ENCODE assay signal across 28 mouse cellular contexts in genomic region chr2:156896384-156896914, GRCm38 (mm10). TPM values are rescaled to one million over a fixed set of nuclear protein-coding genes. Genes with fewer than 3 reads are reported as not detected.
A peak's percentile ranks its signal among the peaks of the same experiment; 100 is the strongest.
DNase-seq lines count a peak whose midpoint lies in the region; ATAC-seq and TF ChIP-seq lines count a peak whose summit lies in the region.
"Had no signal": no experiment of that assay in that cellular context is flagged by ENCODE, and none has a peak within 500 bp of the region (broad histone marks: within the 10 kb centered on the region; RNA-seq: fewer than 3 reads in every experiment).

No protein-coding gene starts in this region.

- H3K4me1 ChIP-seq in kidney, embryonic 14.5 days (ENCODE audit: control insufficient read depth, insufficient read depth, low read length) = no peaks in the 10 kb centered on the region
- no peaks in the 10 kb centered on the region for H3K4me1 ChIP-seq in lung, embryonic 14.5 days (ENCODE audit: insufficient read depth)
- H3K4me1 ChIP-seq in cortical plate, adult 2 months (ENCODE audit: control insufficient read depth, insufficient read depth, low read length) = peaks cover 8% of the 10 kb centered on the region
- H3K4me1 ChIP-seq: embryonic facial prominence, embryonic 12.5 days; forebrain, embryonic 15.5 days had no signal

- no peak for ATAC-seq in kidney, embryonic 14.5 days (ENCODE audit: low FRiP score, low TSS enrichment)
- no peak for ATAC-seq in lung, embryonic 14.5 days (ENCODE audit: insufficient read depth)
- ATAC-seq: activated CD4-positive, CD25-positive, alpha-beta regulatory T cell, adult 4 months; forebrain, embryonic 15.5 days; hindbrain, embryonic 16.5 days; liver, postnatal 0 days; lung, postnatal 0 days; midbrain, embryonic 15.5 days had no signal

- DNase-seq in kidney, postnatal 10 days = peak; percentile 42
- DNase-seq in lung, embryonic 14.5 days = peak; percentile 38
- DNase-seq in lung, postnatal 10 days = no peak
- DNase-seq in frontal cortex, postnatal 14 days (ENCODE audit: low spot score in 2 of 2) = no peak
- DNase-seq in liver = no peak
- DNase-seq: adrenal gland, adult 2 months; cerebellum, adult 2 months; gastrocnemius, adult 2 months; gastrocnemius, postnatal 36 days; kidney, adult 18-20 months; liver, postnatal 0 days; retina, postnatal 1 day; right cerebral cortex, postnatal 14 days; thymus, postnatal 14 days had no signal

- TF ChIP-seq POLR2A in cortical plate, adult 2 months (IDR thresholded peaks at IDR 0.05; ENCODE audit: extremely low read depth, insufficient read depth, low read length) = no peak

- WGBS in kidney, embryonic 14.5 days = 67% methylated on average over 9 of the region's 9 CpGs
- WGBS in lung, embryonic 14.5 days = 49% methylated on average over 9 of the region's 9 CpGs

- H3K27me3 ChIP-seq in kidney, embryonic 14.5 days (ENCODE audit: control insufficient read depth, insufficient read depth, low read length) = no peaks in the 10 kb centered on the region
- no peaks in the 10 kb centered on the region for H3K27me3 ChIP-seq in lung, embryonic 14.5 days (ENCODE audit: insufficient read depth, low read length)
- H3K27me3 ChIP-seq: embryonic facial prominence, embryonic 12.5 days; forebrain, embryonic 15.5 days; heart, embryonic 15.5 days; midbrain, embryonic 15.5 days; neural tube, embryonic 15.5 days had no signal

- H3K9ac ChIP-seq in kidney, embryonic 14.5 days (ENCODE audit: low read depth, low read length) = no peak overlapping the region
- no peak overlapping the region for H3K9ac ChIP-seq in lung, embryonic 14.5 days
- H3K9ac ChIP-seq: embryonic facial prominence, embryonic 12.5 days; forebrain, embryonic 15.5 days; heart, embryonic 15.5 days; liver, postnatal 0 days; midbrain, embryonic 15.5 days; neural tube, embryonic 15.5 days had no signal

- H3K27ac ChIP-seq in kidney, embryonic 14.5 days (ENCODE audit: low read depth, low read length) = no peak overlapping the region
- no peak overlapping the region for H3K27ac ChIP-seq in lung, embryonic 14.5 days (ENCODE audit: low read depth)
- peak overlapping the region; percentile 75 for H3K27ac ChIP-seq in cortical plate, adult 2 months (ENCODE audit: insufficient read depth, low read length)
- H3K27ac ChIP-seq: embryonic facial prominence, embryonic 12.5 days; forebrain, embryonic 10.5 days; forebrain, embryonic 15.5 days; gastrocnemius, adult 2 months; heart, embryonic 15.5 days; kidney, postnatal 0 days; macrophage; midbrain, embryonic 10.5 days; midbrain, embryonic 15.5 days; neural tube, embryonic 15.5 days had no signal

- H3K4me2 ChIP-seq in kidney, embryonic 14.5 days (replicated peaks; ENCODE audit: low read depth, low read length) = no peak overlapping the region
- H3K4me2 ChIP-seq in lung, embryonic 14.5 days = no peak overlapping the region
- H3K4me2 ChIP-seq: embryonic facial prominence, embryonic 12.5 days; forebrain, embryonic 15.5 days; heart, embryonic 15.5 days; midbrain, embryonic 15.5 days; neural tube, embryonic 15.5 days had no signal

- H3K4me3 ChIP-seq in kidney, embryonic 14.5 days (ENCODE audit: low read length) = no peak overlapping the region
- H3K4me3 ChIP-seq in lung, embryonic 14.5 days (ENCODE audit: low read depth, low read length) = no peak overlapping the region
- no peak overlapping the region for H3K4me3 ChIP-seq in cortical plate, adult 2 months (ENCODE audit: insufficient read depth, low read length)
- H3K4me3 ChIP-seq: embryonic facial prominence, embryonic 12.5 days; forebrain, embryonic 10.5 days; forebrain, embryonic 15.5 days; gastrocnemius, adult 2 months; heart, embryonic 15.5 days; midbrain, embryonic 10.5 days; midbrain, embryonic 15.5 days; neural tube, embryonic 15.5 days had no signal

- H3K36me3 ChIP-seq in kidney, embryonic 14.5 days (ENCODE audit: control insufficient read depth, insufficient read depth, low read length) = no peaks in the 10 kb centered on the region
- no peaks in the 10 kb centered on the region for H3K36me3 ChIP-seq in lung, embryonic 14.5 days (ENCODE audit: insufficient read depth)
- H3K36me3 ChIP-seq: embryonic facial prominence, embryonic 12.5 days; forebrain, embryonic 10.5 days; forebrain, embryonic 15.5 days; heart, embryonic 15.5 days; midbrain, embryonic 10.5 days; midbrain, embryonic 15.5 days; neural tube, embryonic 15.5 days had no signal

- H3K9me3 ChIP-seq in kidney, embryonic 14.5 days (ENCODE audit: control insufficient read depth, low read length) = no peaks in the 10 kb centered on the region
- no peaks in the 10 kb centered on the region for H3K9me3 ChIP-seq in lung, embryonic 14.5 days (ENCODE audit: low read depth, low read length)
- H3K9me3 ChIP-seq: embryonic facial prominence, embryonic 12.5 days; forebrain, embryonic 10.5 days; forebrain, embryonic 15.5 days; heart, embryonic 15.5 days; midbrain, embryonic 10.5 days; midbrain, embryonic 15.5 days; neural tube, embryonic 15.5 days had no signal

- TF ChIP-seq CTCF in lung, embryonic 14.5 days (IDR thresholded peaks at IDR 0.05; ENCODE audit: low read depth) = no peak
- no peak for TF ChIP-seq CTCF in cortical plate, adult 2 months (IDR thresholded peaks at IDR 0.05; ENCODE audit: extremely low read depth, insufficient read depth, low read length)

RNA-seq across cellular contexts. Expression of gene Sla2, which starts 9.5 kb away (rescaled TPM):
- polyA plus RNA-seq in kidney, embryonic 14.5 days (2014; fragmentation: Nextera tagmentation; extraction: Ambion mirVana) = 0.23 and 0.24 TPM in 2 replicates
- 0.21 and 0.50 TPM in 2 replicates for polyA plus RNA-seq in lung, embryonic 14.5 days (2014; fragmentation: Nextera tagmentation; extraction: Ambion mirVana)
- 0.67 and 0.85 TPM in 2 replicates for polyA plus RNA-seq in cortical plate, adult 2 months (2012; rRNA removed)

RNA-seq across cellular contexts. Expression of gene Rab5if, which starts 33.5 kb away (rescaled TPM):
- polyA plus RNA-seq in kidney, embryonic 14.5 days (2014; fragmentation: Nextera tagmentation; extraction: Ambion mirVana) = 199 and 227 TPM in 2 replicates
- 194 and 210 TPM in 2 replicates for polyA plus RNA-seq in lung, embryonic 14.5 days (2014; fragmentation: Nextera tagmentation; extraction: Ambion mirVana)
- polyA plus RNA-seq in cortical plate, adult 2 months (2012; rRNA removed) = 100 and 110 TPM in 2 replicates

RNA-seq across cellular contexts. Expression of gene 4930518I15Rik, which starts 38.7 kb away (rescaled TPM):
- polyA plus RNA-seq in kidney, embryonic 14.5 days (2014; fragmentation: Nextera tagmentation; extraction: Ambion mirVana) = 6.4 and 7.4 TPM in 2 replicates
- 5.7 and 7.2 TPM in 2 replicates for polyA plus RNA-seq in lung, embryonic 14.5 days (2014; fragmentation: Nextera tagmentation; extraction: Ambion mirVana)
- 3.0 and 4.0 TPM in 2 replicates for polyA plus RNA-seq in cortical plate, adult 2 months (2012; rRNA removed)

RNA-seq across cellular contexts. Expression of gene Tgif2, which starts 56.6 kb away (rescaled TPM):
- 67.8 and 78.1 TPM in 2 replicates for polyA plus RNA-seq in kidney, embryonic 14.5 days (2014; fragmentation: Nextera tagmentation; extraction: Ambion mirVana)
- 69.1 and 75.1 TPM in 2 replicates for polyA plus RNA-seq in lung, embryonic 14.5 days (2014; fragmentation: Nextera tagmentation; extraction: Ambion mirVana)
- polyA plus RNA-seq in cortical plate, adult 2 months (2012; rRNA removed) = 1.1 and 1.7 TPM in 2 replicates

Comparison
In these comparisons a context has a peak if more than half of its experiments do, and no peak if none do; other contexts are left out.
1. DNase-seq: peak in kidney, postnatal 10 days (single experiment) and lung, embryonic 14.5 days (single experiment); none in lung, postnatal 10 days (single experiment), frontal cortex, postnatal 14 days (0 of 2) and liver (single experiment).